Mouse (Mus musculus) small intestine, adult 2 months (tissue): ENCODE results near the gene Cacybp.

ENCODE experiments used
- CTCF ChIP-seq: fragments of 200-500 bp; IDR thresholded peaks from 2 replicates; pipeline ENCODE4 v1.5.1; 2012; ENCODE audit warnings: low read depth, mild to moderate bottlenecking, control low read depth, inconsistent platforms, low read length, moderate library complexity, mixed read lengths; ENCODE audit not compliant: insufficient replicate concordance, insufficient read length; ENCODE audit errors: extremely low read depth
- POLR2A ChIP-seq: fragments of 200-500 bp; IDR thresholded peaks from 2 replicates; pipeline ENCODE4 v1.6.1; 2012; ENCODE audit warnings: low read depth, mild to moderate bottlenecking, control low read depth, inconsistent platforms, low read length, moderate library complexity

- no peak for TF ChIP-seq POLR2A
- TF ChIP-seq CTCF: no peak
Measured at GRCm38 (mm10) chr1:160224093-160224492, 11.4 kb upstream of the Cacybp start.
